Mouse (Mus musculus) ovary, postnatal 10 days (tissue): Measurements from ENCODE around the gene Senp5.

Experiments
- DNase-seq: peaks from one replicate; pipeline ENCODE4 v3.0.0; 2022; ENCODE audit warnings: low spot score

Senp5 gene

DNA sequence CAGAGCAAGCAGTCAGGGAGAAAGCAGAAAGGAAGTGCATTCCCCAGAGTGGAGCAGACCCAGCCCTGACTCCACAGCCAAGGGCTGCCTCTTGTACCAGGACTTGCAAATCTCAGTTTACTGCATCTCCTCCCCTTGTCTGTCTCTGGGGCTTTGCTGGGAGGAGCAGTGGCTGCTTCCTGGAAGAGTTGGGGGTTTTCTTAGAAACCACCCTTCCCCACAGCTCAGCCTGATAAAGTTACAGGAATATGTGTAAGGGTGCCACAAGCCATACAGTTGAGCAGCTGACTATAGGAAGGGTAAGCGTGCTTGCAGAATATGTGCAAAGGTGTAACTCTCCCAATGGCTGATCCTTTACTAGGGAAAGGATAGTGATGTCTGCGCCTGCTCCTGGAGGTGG is 62.5 kb downstream of the Senp5 start:
- no peak for DNase-seq

DNA sequence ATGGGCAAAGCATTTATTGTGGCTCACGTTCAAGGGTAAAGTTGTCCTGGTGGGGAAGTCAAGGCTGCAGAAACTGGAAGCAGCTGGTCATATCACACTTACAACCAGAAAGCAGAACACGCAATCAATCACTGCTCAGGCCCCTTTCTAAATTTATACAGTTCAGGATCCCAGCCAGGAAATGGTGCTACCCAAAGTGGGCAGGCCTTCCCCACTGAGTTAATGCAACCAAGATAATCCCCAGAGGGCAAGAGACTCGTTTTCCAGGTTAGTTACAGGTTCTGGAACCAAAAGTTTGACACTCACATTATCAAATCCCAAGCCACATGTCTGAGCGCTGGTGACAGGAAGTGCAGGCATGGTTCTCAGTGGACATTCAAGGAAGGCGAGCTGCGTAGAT is 64.2 kb downstream of the Senp5 start:
- no peak for DNase-seq

DNA sequence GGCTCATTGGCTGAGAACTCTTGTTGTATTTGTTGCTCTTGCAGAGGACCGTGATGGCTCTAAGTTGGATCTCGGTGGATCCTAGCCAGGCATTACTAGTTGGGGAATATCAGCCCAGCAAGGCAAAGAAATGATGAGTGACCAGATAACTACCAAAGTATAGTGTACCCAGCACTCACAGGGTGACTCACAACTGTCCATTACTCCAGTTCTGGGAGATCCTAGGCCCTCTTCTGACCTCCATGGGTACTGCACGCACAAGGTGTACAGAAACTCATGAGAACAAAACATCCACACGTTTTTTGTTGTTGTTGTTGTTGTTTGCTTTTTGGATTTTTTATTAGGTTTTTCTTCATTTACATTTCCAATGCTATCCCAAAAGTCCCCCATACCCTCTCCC is 66.5 kb downstream of the Senp5 start:
- DNase-seq: no peak

DNA sequence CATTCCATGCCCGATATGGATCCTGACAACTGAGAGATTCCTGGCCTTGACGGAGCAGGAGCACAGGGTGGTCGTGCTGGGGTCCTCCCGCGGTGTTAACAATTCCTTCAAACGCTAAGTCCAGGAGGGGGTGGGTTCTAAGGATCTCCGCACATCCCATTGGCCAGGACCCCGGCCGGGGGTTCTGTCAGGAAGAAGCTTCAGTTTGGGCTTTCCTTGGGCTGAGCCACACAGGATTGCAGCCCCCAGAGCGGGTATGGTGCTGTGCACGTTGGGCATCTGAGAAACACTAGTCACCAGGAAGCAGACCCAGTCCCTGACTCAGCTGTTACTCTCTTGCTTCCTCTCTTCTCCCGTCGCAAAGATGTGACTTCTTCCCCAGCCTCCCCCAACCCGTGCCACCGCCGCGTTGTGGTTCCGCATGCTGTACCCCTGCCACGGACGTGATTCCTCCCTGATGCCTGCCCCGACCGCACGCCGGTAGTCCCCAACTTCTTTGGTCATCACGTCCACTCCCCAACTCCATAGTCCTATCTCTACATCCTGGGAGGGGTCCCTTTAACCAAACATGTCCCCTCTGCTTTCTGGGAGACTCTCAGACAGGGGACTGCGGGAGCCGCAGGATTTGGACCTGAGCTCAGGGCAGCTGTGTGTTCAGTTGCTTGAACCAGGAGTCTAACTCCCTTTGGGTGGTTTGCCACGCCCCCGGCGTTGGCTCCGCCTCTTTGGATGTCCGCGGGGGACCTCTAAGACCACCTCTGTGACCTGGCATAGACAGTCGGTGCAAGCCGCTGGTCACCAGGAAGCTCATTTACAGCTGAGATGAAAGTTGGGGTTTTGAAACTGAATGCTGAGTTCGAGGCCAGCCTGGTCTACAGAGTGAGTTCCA is 67.8 kb downstream of the Senp5 start:
- DNase-seq: no peak

DNA sequence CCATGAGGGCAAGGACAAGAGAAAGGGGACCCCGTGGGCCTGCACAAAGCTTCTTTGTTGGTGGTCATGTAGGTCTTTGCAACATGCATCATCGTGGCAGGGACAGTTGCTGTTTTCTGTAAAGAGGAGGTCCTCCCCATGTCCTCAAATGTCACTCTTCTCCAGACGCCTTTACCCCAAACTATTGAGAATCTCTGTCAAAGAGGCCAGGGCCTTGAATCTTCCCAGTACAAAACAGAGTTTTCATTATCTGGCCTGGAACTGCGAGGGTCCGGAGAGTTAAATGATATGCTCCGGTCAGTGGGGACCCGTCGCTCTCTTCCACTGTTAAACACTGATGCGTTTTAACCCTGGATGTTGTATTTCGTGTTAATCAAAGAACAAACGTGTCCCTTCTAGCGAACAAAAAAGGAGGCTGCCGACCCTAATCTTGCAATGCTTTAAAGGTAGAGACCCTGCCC is 68.5 kb downstream of the Senp5 start:
- DNase-seq: no peak

DNA sequence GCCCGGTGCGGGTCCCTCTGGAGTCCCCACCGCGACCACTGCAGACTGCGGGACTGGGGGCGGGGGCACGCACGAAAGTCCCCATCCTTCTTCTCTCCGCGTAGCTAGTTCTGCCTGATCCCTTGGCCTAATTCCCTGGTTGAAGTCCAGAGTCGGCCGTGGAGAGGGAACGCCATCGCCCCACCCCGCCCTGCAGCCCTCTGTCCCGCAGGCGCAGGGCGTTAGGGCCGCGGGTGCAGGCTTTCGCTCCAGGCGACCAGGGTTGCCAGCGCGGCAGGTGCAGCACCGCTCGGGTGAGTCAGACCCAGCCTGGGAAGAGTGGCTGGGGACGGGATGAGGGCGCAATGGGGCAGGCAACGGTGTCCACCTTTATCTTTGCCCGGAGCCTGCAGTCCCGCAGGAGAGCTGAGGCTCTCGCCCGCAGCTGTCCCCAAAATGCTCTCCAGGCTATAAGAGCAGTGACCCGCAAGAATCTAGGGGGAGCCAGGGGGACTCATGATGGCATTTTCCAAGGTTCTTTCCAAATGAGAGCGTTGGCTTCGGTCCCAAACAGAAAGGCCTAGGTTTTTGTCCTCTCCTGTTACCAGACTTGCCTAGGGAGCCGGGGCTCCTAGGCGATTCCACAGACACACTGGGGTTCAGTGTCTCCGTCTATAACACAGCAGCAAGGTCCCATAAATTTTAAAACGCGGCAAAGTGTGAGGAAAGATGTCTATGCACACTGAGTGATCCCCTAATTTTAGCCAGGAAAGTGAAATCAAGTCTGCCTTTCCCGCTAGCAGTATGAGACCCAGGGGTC is 69.1 kb downstream of the Senp5 start, which contains the start of gene Pigz:
Pigz (plus strand) TSS at position 101 of the 799 bp plus-strand sequence.
- DNase-seq: peak; percentile 12

DNA sequence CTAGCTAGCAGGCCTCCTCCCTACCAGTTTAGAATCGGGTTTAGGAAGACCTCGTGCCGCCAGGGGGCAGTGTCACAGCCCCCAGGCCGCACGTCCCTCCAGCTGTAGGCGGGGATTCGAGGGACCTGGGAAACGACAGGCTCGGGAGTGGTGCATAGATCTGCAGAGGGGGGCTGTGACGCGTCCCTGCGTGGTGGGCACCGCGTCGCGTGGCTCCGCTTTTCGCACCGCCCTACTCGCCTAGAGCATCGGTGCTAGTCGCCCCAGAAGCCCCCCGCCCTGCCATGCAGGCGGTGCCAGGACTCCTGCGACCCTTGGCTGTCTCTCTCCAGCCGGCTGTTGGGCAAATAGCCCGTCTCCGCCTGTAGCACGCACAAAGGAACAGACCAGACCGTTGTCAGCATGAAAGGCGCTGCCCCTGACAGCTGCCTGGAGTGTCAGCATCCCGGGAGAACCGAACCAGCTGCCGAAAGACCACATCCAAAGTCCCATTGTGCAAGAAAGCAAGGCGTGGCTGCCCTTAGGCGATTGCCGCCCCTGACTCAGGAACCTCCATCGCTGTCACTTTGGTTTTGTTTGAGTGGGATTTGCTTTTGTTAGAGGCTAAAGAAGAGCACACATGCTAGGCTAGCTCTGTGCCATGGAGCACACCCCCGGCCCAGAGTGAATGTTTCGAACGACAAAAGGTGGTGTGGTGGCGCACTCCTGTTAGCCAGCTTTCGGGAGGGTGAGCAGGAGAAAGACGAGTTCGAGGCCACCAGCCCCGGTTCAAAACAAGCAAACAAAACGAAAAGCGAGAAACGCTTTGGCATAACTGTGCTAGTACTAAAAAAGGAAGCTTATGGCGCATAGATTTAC is 70.0 kb downstream of the Senp5 start:
- peak; percentile 51 for DNase-seq

DNA sequence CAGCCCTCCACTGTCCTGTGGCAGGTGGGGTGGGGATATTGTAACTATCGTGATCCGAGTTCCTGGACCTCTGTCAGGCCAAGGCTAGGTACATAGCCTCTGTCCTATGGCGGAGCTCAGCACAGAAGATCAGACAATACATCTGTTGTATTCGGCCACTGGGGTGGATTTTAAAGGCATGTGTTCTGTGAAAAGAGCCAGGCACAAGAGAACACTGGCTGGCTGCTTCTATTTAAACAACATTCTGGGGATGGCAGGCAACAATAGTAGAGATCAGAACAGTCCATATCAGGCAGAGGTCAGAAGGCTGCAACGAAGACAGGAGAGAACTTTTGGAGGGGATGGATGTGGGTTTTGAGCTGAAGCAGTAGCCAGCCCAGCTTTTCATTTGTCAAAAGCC is 70.8 kb downstream of the Senp5 start:
- no peak for DNase-seq

DNA sequence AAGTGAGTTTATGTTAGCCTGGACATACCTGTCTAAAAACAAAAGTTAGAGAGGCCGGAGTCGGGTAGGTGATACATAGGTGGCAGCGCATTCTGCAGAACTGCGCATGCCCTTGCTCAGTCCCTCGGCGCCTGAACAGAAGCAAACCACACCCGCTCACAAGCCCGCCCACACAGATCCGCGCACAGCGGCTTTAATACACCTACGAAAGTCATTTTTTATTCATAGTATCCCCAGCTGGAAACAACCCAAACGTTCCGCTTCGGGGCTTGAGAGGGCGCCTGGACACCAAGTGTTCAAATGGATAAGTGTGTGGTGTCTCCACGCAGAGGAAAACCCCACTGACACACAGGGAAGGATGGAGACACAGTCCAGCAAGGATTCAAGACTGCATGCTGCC is 71.8 kb downstream of the Senp5 start:
- DNase-seq: no peak

DNA sequence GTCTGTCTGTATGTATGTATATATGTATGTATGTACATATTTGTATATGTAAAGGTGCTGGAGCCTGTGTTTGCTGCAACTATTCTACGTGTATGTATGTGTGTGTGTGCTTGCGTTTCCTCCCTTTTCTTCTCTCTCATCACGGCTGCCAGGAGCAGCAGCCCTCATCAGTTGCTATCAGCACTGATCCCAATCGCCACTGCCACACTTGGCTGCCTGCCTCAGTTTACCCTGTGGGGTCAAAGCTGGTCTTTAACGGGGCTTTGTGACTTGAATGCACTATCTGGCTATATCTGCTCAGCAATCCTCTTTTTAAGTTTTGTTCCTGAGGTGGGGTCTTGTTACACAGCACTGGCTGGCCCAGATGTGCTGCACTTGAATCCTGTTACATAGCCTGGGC is 75.7 kb downstream of the Senp5 start:
- DNase-seq: no peak

DNA sequence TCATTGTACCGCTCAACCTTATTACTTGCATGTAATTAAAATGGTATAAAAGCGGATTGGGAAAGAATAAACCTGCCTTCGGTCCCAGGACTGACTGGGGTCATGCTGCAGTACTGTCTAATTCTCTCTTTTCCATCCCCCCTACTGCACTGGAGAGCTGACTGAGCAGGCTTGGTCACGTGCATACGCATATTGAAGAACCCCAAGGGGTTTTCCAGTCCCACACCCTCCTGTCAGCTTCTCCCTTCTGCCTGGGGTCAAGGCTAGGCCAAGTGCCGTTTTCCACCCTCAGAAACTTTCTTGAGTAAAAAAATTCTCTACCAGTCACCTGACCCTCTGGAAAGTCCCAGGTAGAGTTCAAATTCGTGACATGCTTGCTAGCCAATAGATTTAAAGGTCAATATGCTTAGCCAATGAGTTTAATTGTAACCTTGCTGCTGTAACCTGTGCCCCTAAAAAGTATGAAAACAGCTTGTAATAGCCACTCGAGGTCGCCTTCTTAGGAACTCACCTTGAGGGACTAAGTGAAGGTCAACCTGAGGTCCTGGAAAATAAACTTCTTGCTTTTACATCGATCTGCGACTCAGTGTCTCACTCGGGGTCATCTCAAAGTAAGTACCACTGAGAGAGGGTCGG is 76.4 kb downstream of the Senp5 start:
- DNase-seq: no peak

DNA sequence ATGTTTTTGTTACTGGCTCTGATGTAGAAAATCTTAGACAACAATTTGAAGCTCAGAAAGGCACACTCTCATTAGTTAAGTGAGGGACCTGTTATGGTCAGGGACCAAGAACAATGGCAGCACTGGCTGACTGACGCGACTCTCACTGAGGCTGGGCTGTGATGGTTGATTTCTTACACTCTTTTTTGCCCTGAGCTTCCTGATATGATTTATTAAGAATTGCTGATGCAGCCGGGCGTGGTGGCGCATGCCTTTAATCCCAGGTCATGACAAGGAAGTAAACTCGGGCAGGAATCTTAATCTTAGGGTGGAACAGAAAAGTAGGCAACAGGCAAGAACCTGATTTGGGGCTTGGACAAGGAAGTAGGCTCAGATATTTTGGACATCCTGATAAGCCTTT is 77.0 kb downstream of the Senp5 start:
- DNase-seq: no peak

DNA sequence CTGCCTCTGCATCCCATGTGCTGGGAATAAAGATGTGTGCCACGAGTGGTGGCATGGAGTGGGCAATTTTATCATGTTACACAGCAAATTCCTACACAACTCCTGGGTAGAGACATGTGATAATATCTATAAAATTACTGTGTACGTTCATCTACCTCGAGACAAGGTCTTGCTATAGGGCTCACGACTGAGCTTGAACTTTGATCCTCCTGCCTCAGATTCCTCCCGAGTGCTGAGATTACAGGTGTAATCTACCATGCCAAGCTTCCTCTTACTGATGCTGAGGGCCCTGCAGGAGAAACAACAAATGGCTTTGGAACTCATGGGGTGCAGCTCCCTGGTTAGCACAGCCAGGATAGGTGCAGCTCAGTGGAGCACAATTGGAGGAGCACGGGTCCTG is 78.7 kb downstream of the Senp5 start:
- no peak for DNase-seq

DNA sequence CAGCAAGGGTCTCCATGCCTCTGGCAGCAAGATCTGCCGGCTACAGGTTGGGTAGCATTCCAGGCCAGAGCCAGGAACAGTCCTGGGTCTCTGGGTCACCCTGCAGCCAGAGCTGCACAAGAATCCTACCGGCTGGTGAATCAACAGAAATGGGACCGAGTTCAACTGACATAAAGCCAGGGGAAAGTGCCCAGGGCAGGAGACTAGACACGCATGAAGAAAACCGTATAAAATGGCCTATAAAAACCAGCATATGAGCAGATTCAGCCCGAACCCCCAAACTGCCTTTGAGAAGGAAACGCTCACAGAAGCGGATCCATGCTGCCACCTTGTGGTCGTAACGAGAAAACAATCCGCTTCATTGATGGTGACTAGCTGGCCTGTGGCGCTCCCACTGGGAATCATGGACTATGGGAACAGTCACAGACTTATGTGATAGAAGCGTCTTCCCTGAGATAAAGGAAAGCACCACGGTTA is 84.8 kb downstream of the Senp5 start:
- DNase-seq: peak; percentile 56

DNA sequence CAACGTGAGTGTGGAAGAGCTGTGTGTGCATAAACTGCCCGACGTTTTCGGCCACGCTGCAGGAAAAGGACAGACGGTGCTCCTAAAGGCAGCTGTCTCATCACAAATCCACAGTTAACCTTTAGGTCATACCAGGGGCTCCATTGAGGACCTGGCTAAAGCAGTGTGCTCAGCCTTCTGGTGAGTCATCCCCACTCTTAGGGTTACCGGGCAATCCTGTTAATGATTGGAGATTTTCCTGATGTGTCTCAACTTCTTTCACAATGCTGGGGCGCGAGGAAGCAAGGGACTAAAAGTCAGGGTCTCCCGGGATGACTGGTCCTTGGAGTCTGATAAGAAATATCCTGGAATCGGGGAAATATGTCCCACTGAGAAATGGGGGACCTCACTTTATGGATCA is 85.3 kb downstream of the Senp5 start:
- no peak for DNase-seq

DNA sequence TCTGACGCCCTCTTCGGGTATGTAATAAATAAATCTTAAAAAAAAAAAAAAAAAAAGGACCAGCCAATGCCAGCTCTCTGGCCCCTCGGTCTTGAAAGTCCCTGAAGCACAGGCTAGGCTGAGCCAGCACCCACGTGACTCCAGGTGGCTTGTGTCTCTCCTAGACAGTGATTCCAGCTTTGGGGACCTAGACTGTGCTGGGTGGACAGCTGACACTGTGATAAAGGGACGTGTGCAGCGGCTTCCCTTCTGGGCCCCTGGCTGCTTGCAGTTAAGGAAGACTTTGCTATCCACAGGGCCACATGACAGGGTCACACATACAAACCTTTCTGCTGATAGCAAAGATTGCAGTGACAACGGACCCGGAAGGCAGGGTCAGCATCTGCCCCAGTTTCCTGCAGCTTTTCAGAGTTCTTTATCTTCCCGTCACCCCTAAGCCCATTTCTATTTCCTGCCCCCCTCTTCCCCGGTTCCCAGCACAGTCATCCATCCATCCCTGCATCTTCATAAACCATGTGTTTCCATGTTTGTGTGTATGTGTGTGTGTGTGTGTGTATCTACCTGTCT is 92.7 kb downstream of the Senp5 start:
- no peak for DNase-seq
